Mouse (Mus musculus) kidney, postnatal 25 days (tissue): Measurements from ENCODE around the gene Tex19.2.
"Not testable (repeated sequence)": the region's sequence is repeated elsewhere in the genome, so short reads cannot be mapped to it uniquely, and the experiment has no call there.

Source experiments
- DNase-seq, 2 experiments: peaks; one replicate each; pipeline ENCODE4 v3.0.0; 2021; ENCODE audit warnings: mixed read lengths in 2 of 2

Tex19.2 gene

DNA sequence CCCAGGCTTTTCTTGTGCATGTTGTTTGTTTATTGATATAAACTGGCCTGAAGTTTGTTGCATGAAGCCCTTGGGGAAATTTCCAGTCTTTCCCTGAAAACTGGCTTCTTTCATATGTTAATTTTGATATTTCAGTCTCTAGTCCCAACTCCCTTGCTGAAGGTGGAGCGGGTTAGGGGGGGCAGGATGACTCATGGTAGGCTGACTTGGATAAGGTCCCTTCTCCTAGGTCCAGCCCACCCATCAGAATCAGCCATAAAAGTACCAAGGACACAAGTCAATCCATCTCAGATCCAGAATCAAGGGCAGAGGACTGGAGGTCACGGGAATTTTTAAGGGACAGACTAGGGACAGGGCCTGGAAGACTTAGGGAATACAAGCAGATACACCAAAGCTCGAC lies 7.4 kb downstream of the Tex19.2 start:
- no peak for DNase-seq

DNA sequence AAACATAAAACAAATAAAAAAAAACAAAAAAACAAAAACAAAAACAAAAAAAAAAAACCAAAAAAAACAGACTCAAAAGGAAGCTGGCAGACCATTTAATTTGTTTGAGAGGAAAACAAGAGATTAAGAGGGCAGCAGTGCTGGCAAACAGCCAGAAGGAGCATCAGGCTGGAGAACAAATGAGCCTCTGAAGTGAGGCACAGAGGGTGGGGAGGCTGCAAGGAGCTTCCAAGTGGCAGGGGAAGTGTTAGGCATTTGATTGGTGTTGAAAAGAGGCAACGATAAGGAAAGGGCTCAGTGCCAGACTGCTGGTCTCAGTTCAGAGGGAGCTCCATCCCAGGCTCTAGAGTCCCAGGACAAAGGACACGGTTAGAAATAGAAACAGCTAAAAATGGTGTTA lies 8.5 kb downstream of the Tex19.2 start:
- DNase-seq: peak; percentile 82 to 84

DNA sequence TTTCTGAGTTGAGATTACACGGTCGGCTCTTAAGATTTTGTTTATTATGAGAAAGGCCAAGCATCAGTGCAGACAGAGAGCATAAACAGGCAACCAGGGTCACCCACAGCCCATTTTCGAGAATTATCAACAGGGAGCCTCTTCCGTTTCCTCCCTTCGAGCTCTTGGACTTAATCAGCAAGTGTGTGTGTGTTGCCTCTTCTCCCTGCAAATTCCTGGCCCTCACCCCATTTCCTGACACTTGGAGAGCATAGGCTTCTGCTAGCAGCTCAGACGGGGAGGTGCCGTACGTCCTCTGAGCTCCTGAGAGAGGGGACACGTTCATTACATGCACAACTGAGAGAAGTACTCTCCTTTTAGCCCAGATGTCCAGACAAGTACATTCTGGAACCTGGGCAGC lies 10.4 kb downstream of the Tex19.2 start:
- peak; percentile 51 to 64 for DNase-seq

DNA sequence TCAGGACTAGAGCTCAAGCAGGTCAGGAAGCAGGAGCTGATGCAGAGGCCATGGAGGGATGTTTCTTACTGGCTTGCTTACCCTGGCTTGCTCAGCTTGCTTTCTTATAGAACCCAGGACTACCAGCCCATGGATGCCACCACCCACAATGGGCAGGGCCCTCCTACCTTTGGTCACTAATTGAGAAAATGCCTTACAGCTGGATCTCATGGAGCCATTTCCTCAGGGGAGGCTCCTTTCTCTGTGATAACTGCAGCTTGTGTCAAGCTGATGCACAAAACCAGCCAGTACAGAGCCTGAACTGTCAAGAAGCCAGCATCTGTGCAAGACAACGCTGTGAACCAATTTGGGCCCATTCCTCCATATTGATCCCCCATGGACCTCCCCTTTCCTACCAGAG lies 11.2 kb downstream of the Tex19.2 start:
- not testable (repeated sequence) for DNase-seq

DNA sequence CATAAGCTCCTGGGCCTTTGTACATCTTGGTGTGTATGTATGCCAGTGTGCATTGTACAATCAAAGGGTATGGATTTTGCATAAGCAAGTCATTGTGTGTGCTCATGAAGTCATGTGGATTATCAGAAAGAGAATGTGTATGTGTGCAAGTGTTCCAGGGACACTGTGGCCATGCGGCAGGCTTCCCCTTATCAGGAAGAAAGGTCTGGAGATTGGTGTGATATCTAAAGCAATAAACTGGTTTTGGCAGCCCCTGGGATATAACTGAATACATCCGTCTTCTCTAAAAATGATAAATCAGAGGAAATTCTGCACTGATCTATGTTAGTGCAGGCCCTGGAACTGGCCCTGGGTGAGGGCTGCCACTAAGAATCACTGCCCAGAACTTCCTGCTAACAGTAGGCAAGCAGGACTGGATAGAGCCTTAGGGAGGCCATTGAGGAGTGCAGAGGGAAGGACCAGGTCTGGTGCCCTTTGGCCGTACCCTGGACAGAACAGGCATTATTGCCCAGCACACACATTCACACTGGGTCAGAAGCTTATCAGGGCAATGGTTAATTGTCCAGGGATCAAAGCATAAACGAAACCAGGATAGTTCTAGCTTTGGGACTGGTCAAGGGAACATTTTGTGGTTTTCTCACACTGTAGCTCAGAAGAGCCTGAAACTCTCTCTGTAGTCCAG lies 17.2 kb downstream of the Tex19.2 start:
- DNase-seq: peak; percentile 42 to 76

DNA sequence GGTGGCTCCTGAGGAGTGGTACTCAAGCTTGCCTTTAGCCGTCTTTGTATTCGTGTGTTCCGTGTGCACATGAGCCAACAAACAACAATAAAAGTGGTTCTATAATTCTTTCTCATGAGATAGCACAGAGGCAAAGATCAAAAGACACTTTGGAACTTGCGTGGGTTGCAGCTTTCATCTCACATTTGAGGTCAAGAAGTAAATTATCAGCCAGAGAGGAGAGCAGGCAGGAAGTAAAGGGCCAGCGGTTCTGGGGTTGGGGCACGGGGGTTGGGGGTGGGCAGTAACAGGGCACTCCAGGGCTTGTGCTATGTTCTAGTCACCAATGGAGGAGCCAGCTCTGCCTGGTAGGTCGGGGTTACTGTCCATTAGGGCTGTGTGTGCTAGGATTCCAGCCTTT lies 17.8 kb downstream of the Tex19.2 start:
- DNase-seq: peak; percentile 41 to 78

DNA sequence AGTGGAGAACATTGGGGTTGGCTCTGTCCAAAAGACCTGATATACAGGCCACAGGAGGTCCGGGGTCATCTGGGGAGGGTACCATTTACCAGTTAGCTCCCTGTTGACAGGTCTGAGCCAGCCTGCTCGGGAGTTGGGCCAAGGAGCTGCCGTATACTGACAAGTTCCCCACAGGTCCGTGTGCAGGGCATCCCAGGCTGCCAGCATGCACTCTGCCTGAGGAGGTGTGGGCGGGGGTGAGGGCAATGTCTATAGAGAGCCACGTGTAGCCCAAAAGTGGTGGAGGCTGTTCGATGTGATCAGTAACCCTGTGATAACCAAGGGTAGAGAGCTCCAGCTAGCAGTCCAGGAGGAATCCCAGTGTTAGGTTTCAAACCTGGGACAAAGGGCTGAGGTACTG lies 18.7 kb downstream of the Tex19.2 start:
- peak; percentile 43 to 83 for DNase-seq

DNA sequence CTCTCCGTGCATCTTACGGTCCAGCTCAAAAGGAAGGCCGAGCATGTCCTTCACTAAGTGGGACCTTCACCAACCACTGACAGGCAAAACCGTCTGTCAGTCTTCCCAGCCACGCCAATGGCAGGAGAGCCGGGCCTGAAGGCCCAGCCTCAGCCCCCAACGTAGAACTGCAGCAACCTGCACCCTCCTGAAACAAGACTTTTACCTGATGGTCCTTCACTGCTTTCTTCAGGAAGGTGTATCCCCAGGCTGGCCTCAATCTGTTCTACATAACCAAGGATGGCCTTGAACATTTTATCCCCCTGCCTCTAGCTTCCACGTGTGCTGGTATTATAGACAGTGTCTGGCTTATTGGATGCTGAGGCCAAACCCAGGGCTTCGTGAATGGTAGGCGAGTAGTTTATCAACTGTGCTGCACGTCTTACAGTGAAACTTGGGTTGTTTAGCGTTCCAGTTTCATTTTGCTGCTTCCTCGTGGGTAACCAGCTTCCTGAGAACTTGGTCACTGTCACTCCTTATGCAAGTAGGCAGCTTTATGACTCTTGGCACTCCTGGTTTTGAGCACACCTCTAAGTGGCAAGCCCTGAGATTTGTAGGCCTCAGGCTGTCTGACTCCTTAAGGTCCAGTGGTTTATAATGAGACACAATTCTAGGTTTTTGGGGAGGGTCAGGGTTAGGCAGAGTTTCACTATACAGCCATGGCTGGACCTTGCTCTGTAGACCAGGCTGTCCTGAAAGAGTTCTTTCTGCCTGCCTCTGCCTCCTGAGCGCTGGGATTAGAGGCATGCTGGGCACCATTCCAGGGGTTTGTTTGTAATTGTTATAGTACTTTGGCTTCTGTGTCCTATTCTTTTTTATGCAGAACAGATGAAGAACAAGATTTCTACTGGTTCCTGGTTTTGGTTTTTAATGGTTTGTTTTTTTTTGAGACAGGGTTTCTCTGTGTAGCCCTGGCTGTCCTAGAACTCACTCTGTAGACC lies 25.6 kb downstream of the Tex19.2 start:
- DNase-seq: peak; percentile 37 to 44

DNA sequence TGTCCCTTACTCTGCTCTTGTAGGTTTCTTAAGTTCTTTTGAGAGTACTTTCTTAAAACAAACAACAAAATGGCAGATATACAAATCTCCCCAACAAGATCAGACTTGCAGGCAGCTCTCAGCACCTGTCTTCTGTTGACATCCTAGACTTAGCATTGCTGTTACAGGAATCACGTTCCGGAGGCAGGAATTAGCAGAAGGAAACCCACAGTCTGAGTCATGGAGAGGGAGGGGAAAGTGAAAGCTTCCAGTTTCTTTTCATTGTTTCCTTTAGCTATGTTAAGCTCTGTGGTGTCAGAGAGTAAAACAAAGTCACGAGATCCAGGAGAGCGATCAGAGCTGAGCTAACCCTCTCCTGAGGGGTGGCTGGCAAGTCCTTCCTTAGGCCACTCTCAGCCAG lies 27.5 kb downstream of the Tex19.2 start:
- no peak for DNase-seq

DNA sequence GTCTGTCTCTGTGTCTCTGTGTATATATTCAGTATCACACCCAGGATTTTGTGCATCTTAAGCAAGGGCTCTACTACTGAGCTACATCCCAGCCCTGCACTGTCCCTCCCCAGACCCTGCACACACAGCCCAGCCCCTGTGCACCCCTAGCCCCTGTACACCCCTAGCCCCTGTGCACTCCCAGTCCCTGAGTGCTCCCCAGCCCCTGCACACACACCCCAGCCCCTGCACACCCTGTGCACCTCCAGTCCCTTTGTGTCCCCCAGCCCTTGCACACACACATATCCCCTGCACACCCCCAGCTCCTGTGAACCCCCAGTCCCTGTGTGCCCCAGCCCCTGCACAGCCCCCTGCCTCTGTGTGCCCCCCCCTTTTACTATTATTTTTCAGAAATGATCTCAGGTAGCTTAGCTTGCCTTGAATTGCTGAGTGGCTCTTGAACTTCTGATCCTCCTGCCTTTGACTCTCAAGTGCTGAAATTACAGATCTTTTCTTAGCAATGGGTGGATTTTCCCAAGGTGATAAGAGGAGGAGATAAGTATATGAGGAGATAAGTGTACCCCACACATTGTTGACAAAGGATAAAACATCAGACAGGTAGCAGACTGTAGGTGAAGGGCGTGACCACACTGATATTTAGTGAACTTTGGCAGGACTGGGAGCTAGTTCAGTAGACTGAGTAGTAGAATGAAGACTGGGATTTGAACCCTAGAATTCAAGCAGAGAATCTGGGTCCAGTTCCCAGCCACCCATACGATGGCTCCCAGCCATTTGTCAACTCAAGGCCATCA lies 28.5 kb downstream of the Tex19.2 start:
- peak in 1 of 2 experiments; percentile 29 for DNase-seq

DNA sequence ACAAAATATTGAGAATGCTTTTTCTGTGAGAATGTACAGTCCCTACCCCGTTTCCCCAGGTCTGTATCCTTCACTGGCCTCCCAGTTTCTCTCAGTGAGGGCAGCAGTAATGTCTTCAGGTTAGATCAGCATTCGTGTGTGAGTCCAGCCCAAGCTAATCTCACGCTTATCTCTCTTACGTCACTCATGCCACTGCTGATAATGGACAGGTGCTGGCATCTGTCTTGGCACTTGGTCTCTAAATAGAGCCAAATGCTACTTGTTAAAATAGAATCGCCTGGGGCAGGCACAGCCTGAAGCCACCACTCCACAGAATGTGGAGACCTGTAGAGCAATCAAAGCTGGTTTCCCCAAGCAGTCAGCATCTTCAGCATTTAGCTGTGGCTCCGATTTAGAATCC lies 29.5 kb downstream of the Tex19.2 start:
- peak in 1 of 2 experiments; percentile 16 for DNase-seq

DNA sequence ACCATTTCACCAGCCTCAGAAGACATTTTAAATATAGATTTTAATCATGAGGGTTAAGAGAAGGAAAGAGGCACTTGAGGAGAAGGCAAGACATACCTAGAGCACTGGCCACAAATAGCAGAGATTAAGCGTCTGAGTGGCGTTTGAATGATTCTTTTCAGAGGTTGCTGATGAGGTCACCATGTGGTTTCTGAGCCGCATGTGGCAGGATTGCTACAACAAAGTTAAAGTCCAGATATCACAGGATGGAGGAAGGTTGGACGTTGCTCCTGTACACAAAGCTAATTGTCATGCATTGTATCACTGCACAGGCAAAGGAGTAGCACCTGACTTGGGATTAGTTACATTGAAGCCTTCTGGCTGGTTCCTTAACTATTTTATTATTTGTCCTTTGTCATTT lies 32.2 kb downstream of the Tex19.2 start:
- DNase-seq: peak; percentile 28 to 54

DNA sequence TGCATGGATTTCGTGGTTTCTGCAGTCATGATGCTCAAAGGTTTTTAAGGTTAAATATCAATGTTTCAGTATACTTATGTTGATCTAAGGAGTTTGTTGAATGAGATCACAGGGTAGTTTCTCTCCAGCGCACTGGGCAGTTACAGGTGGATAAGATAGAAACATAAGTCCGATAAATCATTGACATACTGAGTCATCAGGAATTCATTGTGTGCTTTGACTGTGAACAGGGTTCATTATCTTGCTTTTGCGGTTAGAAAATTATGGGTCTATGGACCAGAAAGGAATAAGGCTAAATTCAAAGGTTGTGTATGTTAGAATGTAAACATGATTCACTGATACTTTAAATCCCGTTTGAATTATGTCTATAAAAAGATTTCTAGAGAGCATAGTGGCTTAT lies 33.3 kb downstream of the Tex19.2 start:
- peak in 1 of 2 experiments; percentile 29 for DNase-seq

DNA sequence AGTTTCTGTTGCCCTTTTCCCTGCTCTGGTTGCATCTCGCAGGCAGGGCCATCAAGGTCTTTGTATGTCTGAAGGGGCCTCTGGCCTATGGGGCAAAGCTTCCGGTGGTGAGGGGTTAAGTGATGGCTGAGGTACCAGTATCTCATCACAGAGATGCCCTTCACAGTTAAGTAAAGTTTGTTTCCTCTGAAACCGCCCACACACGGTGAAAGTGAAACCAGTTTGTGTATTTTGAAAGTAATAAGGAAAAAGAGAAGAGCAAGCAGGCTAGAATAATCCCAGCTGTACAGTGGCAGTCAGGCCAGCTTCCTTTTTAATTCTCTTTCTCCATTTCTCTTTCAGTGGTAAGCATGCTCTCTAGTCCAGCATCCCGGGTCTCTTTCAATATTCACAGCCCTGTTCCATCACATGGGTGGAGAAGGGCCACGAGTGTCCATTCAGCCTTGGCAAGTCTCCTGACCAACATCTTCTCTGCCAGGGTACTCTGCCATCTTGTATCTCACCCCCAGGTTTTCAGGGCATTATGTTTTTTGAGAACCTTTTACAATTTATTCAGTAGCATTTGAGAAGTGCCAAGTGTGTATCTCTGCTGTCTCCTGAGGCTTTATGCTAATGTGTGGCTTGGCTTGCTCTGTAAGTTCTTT lies 35.5 kb downstream of the Tex19.2 start:
- peak in 1 of 2 experiments; percentile 29 for DNase-seq

DNA sequence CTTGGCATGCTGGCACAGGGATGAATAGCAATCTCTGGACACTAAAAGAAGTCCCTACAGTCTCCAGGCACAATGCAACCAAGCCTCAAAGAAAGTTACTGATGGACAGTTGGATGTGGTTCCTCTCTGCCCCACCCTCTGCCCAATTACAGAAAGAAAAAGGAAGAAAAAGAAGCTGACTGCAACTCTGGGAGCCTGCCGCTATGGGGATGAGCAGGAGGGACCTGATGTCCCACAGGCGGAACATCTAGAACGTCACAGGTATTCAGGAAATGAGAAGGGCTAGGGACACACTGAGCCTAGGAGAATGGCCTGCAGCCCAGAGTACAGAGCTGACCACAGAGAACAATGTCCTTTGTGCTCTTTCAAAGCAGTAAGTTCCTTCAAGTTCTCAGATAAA lies 36.2 kb downstream of the Tex19.2 start:
- DNase-seq: peak in 1 of 2 experiments; percentile 11

DNA sequence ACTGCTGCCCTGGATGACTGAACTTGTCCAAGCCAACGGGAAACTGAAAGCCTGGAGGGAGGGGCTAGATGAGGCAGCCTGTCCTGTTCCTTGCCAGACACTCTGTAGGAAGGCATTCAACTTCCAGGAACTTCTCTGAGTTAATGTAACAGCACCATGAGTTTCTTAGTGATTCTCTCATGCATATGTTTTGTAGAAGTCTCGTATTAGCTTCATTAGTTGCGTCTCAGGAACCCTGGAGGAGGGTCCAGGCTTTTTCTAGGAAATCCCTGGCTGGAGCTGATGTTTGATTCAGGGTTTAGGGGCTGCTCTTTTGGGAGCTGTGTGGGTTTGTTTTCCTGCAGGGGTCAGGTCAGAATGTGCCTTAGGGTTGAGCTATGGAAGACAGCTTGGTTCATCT lies 37.4 kb downstream of the Tex19.2 start, which contains the start of gene Sectm1a:
Sectm1a (minus strand) TSS at position 101 of the 400 bp plus-strand sequence.
- peak in 1 of 2 experiments; percentile 38 for DNase-seq

DNA sequence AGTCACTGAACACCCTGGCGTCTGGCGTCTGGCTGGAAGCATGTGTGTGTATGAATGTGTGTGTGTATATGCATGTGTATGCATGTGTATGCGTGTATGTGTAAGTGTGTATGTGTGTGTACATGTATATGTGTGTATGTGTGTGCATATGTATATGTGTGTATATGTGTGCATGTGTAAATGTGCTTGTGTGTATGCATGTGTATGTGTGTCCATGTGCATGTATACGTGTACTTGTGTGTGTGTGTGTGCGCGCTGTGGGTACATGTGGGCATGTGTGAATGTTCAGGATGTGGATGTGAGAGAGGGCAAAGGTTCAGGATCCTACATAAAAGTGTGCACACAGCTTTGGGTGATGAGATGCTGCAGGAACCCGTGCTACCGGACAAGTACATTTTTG lies 38.1 kb downstream of the Tex19.2 start:
- DNase-seq: no peak

DNA sequence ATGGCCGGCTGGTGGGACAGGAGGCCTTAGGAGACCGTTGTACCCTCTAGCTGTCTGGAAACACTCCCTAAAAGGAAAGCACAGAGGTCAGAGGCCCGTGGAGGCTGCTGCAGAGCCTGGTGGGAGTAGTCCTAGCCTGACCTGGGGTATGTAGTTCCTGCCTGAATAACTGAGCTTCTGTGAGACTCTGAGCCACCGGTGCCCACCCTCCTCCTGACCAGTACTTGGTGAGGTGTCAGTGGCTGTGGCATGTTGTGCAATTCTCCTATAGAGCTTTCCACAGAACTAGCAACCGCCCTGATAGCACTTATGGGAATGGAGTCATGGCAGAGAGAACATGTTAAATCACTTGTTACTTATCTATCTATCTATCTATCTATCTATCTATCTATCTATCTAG lies 42.8 kb downstream of the Tex19.2 start:
- DNase-seq: peak in 1 of 2 experiments; percentile 15

DNA sequence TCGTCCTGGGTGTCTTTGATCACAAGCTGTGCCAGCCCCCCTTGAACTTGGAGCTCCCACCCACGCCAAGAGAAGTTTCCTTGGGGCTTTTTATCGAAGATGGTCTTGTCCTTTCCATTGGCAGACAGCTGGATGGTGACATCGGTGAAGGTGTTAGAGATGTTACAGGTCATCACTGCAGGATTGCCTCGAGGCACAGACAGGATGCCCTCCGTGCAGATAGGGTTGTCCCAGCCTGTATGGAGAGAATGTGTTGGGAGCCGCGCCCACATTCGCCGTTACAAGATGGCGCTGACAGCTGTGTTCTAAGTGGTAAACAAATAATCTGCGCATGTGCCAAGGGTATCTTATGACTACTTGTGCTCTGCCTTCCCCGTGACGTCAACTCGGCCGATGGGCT lies 48.8 kb downstream of the Tex19.2 start:
- not testable (repeated sequence) for DNase-seq

DNA sequence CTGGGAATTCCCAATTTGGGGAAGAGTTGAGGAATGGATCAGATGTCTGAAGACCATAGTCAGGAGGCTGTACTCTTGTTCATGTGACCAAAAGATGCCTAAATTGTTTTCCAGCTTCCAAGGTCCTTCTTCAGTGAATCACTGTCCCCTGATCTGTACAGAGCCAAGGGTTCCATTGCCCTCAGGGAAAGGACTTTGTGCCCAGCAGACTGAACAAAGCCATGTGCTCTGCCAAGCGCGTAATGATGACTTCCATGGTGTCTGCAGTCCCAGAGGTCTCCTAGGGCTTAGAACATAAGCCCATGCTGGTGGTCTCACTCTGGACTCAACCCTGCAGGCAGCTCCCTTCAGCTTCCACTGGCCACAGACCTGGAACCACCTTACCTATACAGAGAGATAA lies 50.6 kb downstream of the Tex19.2 start:
- DNase-seq: peak in 1 of 2 experiments; percentile 57
